Mouse (Mus musculus) stomach, postnatal 0 days (tissue): ENCODE results near the gene Psmd2. TPM values are rescaled to one million over a fixed set of nuclear protein-coding genes. Genes with fewer than 3 reads are reported as not detected.
A peak's percentile ranks its signal among the peaks of the same experiment; 100 is the strongest.

Experiments used
- ATAC-seq: fragments of 200-750 bp; cut with Nextera tagmentation; 2 replicates; pipeline ENCODE4 v1.8.0; 2017; ENCODE audit not compliant: low FRiP score, low TSS enrichment
- DNase-seq: peaks from one replicate; pipeline ENCODE4 v3.0.0-alpha.2; 2016; ENCODE audit warnings: low spot score
- H3K27ac ChIP-seq: fragments of 300-500 bp; sonication (generic); replicated peaks from 2 replicates; pipeline ENCODE4 v1.5.1; 2014; ENCODE audit warnings: mild to moderate bottlenecking, control low read depth
- H3K27me3 ChIP-seq: fragments of 300-500 bp; sonication (generic); 2 replicates; pipeline ENCODE4 v1.6.1; 2014; ENCODE audit warnings: low read length; ENCODE audit not compliant: control insufficient read depth, insufficient read depth
- H3K36me3 ChIP-seq: fragments of 300-500 bp; sonication (generic); 2 replicates; pipeline ENCODE4 v1.6.1; 2014; ENCODE audit warnings: low read length, mixed read lengths; ENCODE audit not compliant: control insufficient read depth, insufficient read depth
- H3K4me1 ChIP-seq: fragments of 300-500 bp; sonication (generic); replicated peaks from 2 replicates; pipeline ENCODE4 v1.6.1; 2014; ENCODE audit warnings: antibody characterized with exemption; ENCODE audit not compliant: control insufficient read depth, insufficient read depth
- H3K4me2 ChIP-seq: fragments of 300-500 bp; sonication (generic); replicated peaks from 2 replicates; pipeline ENCODE4 v1.6.1; 2014; ENCODE audit warnings: low read depth, mild to moderate bottlenecking, control low read depth, moderate library complexity
- H3K4me3 ChIP-seq: fragments of 300-500 bp; sonication (generic); 2 replicates; pipeline ENCODE4 v1.5.1; 2014; ENCODE audit warnings: low read depth, low read length, control low read depth
- H3K9ac ChIP-seq: fragments of 300-500 bp; sonication (generic); 2 replicates; pipeline ENCODE4 v1.6.1; 2014; ENCODE audit warnings: mild to moderate bottlenecking, low read length, control low read depth, mixed read lengths
- H3K9me3 ChIP-seq: fragments of 300-500 bp; sonication (generic); 2 replicates; pipeline ENCODE4 v1.6.1; 2016; ENCODE audit warnings: low read length; ENCODE audit not compliant: control insufficient read depth
- CTCF ChIP-seq: IDR thresholded peaks from 2 replicates; pipeline ENCODE4 v1.5.1; 2016; ENCODE audit warnings: antibody characterized with exemption, low read depth, mild to moderate bottlenecking, moderate library complexity
- EP300 ChIP-seq: optimal IDR thresholded peaks from 2 replicates; pipeline ENCODE3; 2016; ENCODE audit warnings: antibody characterized with exemption
- WGBS: fragments of 180-500 bp; shearing (Covaris S2); extraction: QIAGEN DNeasy Blood & Tissue Kit; methylation state at CpG from one replicate; pipeline ENCODE4 v1.1.7; 2014; 5-methylcytosine and 5-hydroxymethylcytosine counted together
- polyA plus RNA-seq: library from polyadenylated mRNA; unstranded; fragments of >200 nt; fragmentation: Nextera tagmentation; extraction: Ambion mirVana; gene quantifications from 2 replicates; pipeline ENCODE4 v1.2.1, GENCODE M21; 2015

The Psmd2 gene
- polyA plus RNA-seq, 1 experiment from 2014 or later, result 177 TPM

- peak within 1 kb of the TSS; percentile 69 for H3K9ac ChIP-seq
- H3K4me1 ChIP-seq, result no peaks in the 10 kb centered on the region; the same call in 1 of the 2 replicates
- H3K27ac ChIP-seq, result peak within 1 kb of the TSS; percentile 78
- H3K27me3 ChIP-seq, result no peaks in the 10 kb centered on the region
- peak within 1 kb of the TSS; percentile 90 for H3K4me2 ChIP-seq
- WGBS, result 1% methylated on average over 35 of the region's 37 CpGs
- no peak for TF ChIP-seq EP300
- no peak; the same call in 1 of the 2 replicates for TF ChIP-seq CTCF
- DNase-seq, result peak; percentile 88
- peaks cover 17% of the 10 kb centered on the region for H3K36me3 ChIP-seq
- H3K4me3 ChIP-seq, result peak within 1 kb of the TSS; percentile 65
- ATAC-seq, result peak; percentile 88
- H3K9me3 ChIP-seq, result no peaks in the 10 kb centered on the region
Observed at GRCm38 (mm10) chr16:20693111-20693701, 41.8 kb downstream of the Psmd2 start, which contains the start of gene Fam131a. TSS of gene Fam131a (plus strand) at chr16:20693241.

GRCm38 (mm10) chr16:20694781-20695180, 43.3 kb downstream of the Psmd2 start:
- Histone ChIP-seq H3K36me3 (peaks cover 2% of the 10 kb centered on the region; the same call in 1 of the 2 replicates), H3K4me2 (peak overlapping the region; percentile 54; the same call in 1 of the 2 replicates), H3K27me3 (no peaks in the 10 kb centered on the region), H3K9ac (no peak overlapping the region; the same call in 1 of the 2 replicates), H3K9me3 (no peaks in the 10 kb centered on the region), H3K4me1 (no peaks in the 10 kb centered on the region; the same call in 1 of the 2 replicates), H3K4me3 (no peak overlapping the region), H3K27ac (peak overlapping the region; percentile 79; the same call in 1 of the 2 replicates)
- TF ChIP-seq CTCF, result no peak
- TF ChIP-seq EP300, result no peak
- no peak for DNase-seq
- 58% methylated on average over 8 of the region's 8 CpGs for WGBS
- peak; percentile 13; the same call in 1 of the 2 replicates for ATAC-seq

GRCm38 (mm10) chr16:20695622-20696323, 44.3 kb downstream of the Psmd2 start:
- Histone ChIP-seq H3K4me1 (no peaks in the 10 kb centered on the region; the same call in 1 of the 2 replicates), H3K27ac (peak overlapping the region; percentile 79), H3K4me3 (peak overlapping the region; percentile 39), H3K36me3 (no peaks in the 10 kb centered on the region), H3K4me2 (peak overlapping the region; percentile 54), H3K9me3 (no peaks in the 10 kb centered on the region), H3K27me3 (no peaks in the 10 kb centered on the region), H3K9ac (peak overlapping the region; percentile 38)
- peak; percentile 72 for ATAC-seq
- TF ChIP-seq CTCF (no peak), EP300 (no peak)
- WGBS, result 6% methylated on average over 46 of the region's 46 CpGs
- peak; percentile 83 for DNase-seq

- no peaks in the 10 kb centered on the region; the same call in 1 of the 2 replicates for H3K4me1 ChIP-seq
- peaks cover 3% of the 10 kb centered on the region; the same call in 1 of the 2 replicates for H3K36me3 ChIP-seq
- no peak overlapping the region for H3K4me3 ChIP-seq
- ATAC-seq, result no peak
- H3K9ac ChIP-seq, result no peak overlapping the region
- 74% methylated on average over 5 of the region's 5 CpGs for WGBS
- DNase-seq, result no peak
- no peak overlapping the region for H3K27ac ChIP-seq
- H3K27me3 ChIP-seq, result no peaks in the 10 kb centered on the region
- H3K4me2 ChIP-seq, result no peak overlapping the region
- TF ChIP-seq EP300 (no peak), CTCF (no peak)
- H3K9me3 ChIP-seq, result no peaks in the 10 kb centered on the region
Observed at GRCm38 (mm10) chr16:20699266-20699665, 47.8 kb downstream of the Psmd2 start.

- H3K4me2 ChIP-seq, result no peak overlapping the region
- no peak overlapping the region for H3K4me3 ChIP-seq
- DNase-seq (no peak), ATAC-seq (no peak)
- TF ChIP-seq CTCF, result no peak
- TF ChIP-seq EP300, result no peak
- 73% methylated on average over 5 of the region's 5 CpGs for WGBS
- H3K4me1 ChIP-seq, result no peaks in the 10 kb centered on the region; the same call in 1 of the 2 replicates
- H3K9me3 ChIP-seq, result no peaks in the 10 kb centered on the region
- H3K27me3 ChIP-seq, result no peaks in the 10 kb centered on the region
- H3K27ac ChIP-seq, result no peak overlapping the region
- peaks cover 3% of the 10 kb centered on the region; the same call in 1 of the 2 replicates for H3K36me3 ChIP-seq
- no peak overlapping the region for H3K9ac ChIP-seq
Observed at GRCm38 (mm10) chr16:20700036-20700435, 48.6 kb downstream of the Psmd2 start.

GRCm38 (mm10) chr16:20701316-20701715, 49.9 kb downstream of the Psmd2 start:
- H3K9ac ChIP-seq, result 0 out of 2 replicates have a peak overlapping the region, but pooled peaks have one; percentile 18
- no peak for DNase-seq
- no peaks in the 10 kb centered on the region for H3K27me3 ChIP-seq
- no peak overlapping the region for H3K4me3 ChIP-seq
- ATAC-seq, result no peak
- no peak overlapping the region for H3K4me2 ChIP-seq
- no peaks in the 10 kb centered on the region for H3K4me1 ChIP-seq
- 74% methylated on average over 7 of the region's 7 CpGs for WGBS
- H3K27ac ChIP-seq, result no peak overlapping the region
- peaks cover 3% of the 10 kb centered on the region; the same call in 1 of the 2 replicates for H3K36me3 ChIP-seq
- no peaks in the 10 kb centered on the region for H3K9me3 ChIP-seq
- TF ChIP-seq EP300 (no peak), CTCF (no peak)
